Mouse (Mus musculus): ENCODE data around the gene Camta1. TPM values are rescaled to one million over a fixed set of nuclear protein-coding genes. Genes with fewer than 3 reads are reported as not detected.

Camta1 gene
- polyA plus RNA-seq, 1 experiment from 2014 or later = 122 TPM

GRCm38 (mm10) chr4:151288893-151289585, 572.6 kb downstream of the Camta1 start:
- Histone ChIP-seq H3K4me1 (peaks cover 11% of the 10 kb centered on the region), H3K9me3 (no peaks in the 10 kb centered on the region), H3K4me3 (no peak overlapping the region), H3K27ac (no peak overlapping the region), H3K27me3 (ENCODE audit: poor library complexity, severe bottlenecking) (peaks cover 11% of the 10 kb centered on the region; the same call in 1 of the 2 replicates), H3K36me3 (replicated peaks) (no peaks in the 10 kb centered on the region)
- 64% methylated on average over 6 of the region's 6 CpGs for WGBS
- DNase-seq (ENCODE audit: extremely low spot score, low spot score) = no peak

DNA sequence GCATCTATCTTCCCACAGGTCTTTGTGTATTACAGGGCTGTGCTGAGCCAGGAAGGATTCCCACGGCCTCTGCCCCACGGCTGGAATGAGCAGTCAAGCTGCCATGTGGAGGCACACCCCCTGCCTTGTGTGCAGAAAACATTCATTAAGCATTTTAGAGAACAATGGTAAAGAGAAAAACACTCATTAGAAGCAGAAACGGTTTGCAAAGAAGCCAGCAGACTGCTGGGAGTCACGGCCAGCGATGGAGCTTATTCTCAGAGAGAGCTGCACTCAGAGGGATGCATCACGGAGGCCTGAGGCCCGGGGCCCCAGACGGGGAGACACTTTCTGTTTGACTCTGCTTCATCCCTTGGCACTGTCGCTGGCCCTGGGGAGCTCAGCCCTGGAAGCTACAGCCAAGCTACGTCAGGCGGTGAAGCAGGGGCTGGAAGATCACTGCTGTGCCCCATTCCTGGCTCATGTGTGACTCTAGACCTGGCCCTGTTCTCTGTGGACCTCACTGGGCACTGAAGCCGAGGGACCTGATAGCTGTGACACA, 575.7 kb downstream of the Camta1 start:
- peaks cover 17% of the 10 kb centered on the region for H3K27me3 ChIP-seq (ENCODE audit: poor library complexity, severe bottlenecking)
- no peak overlapping the region for H3K4me3 ChIP-seq
- WGBS = 60% methylated on average over 12 of the region's 12 CpGs
- no peaks in the 10 kb centered on the region for H3K36me3 ChIP-seq (replicated peaks)
- no peaks in the 10 kb centered on the region for H3K9me3 ChIP-seq
- no peak overlapping the region for H3K27ac ChIP-seq
- DNase-seq (ENCODE audit: extremely low spot score, low spot score) = no peak
- H3K4me1 ChIP-seq = peaks cover 23% of the 10 kb centered on the region

GRCm38 (mm10) chr4:151285432-151285831, 576.2 kb downstream of the Camta1 start:
- peaks cover 23% of the 10 kb centered on the region for H3K4me1 ChIP-seq
- no peak overlapping the region for H3K4me3 ChIP-seq
- H3K27ac ChIP-seq = no peak overlapping the region
- DNase-seq (ENCODE audit: extremely low spot score, low spot score) = no peak
- H3K9me3 ChIP-seq = no peaks in the 10 kb centered on the region
- no peaks in the 10 kb centered on the region for H3K36me3 ChIP-seq (replicated peaks)
- peaks cover 17% of the 10 kb centered on the region for H3K27me3 ChIP-seq (ENCODE audit: poor library complexity, severe bottlenecking)
- WGBS = 68% methylated on average over 3 of the region's 3 CpGs

- Histone ChIP-seq H3K36me3 (replicated peaks) (no peaks in the 10 kb centered on the region), H3K4me3 (no peak overlapping the region), H3K27ac (no peak overlapping the region), H3K27me3 (ENCODE audit: poor library complexity, severe bottlenecking) (peaks cover 17% of the 10 kb centered on the region), H3K4me1 (peaks cover 23% of the 10 kb centered on the region), H3K9me3 (no peaks in the 10 kb centered on the region)
- DNase-seq (ENCODE audit: extremely low spot score, low spot score) = peak; percentile 65
- 39% methylated on average over 16 of the region's 16 CpGs for WGBS
Observed at GRCm38 (mm10) chr4:151283092-151283741, 578.5 kb downstream of the Camta1 start.

DNA sequence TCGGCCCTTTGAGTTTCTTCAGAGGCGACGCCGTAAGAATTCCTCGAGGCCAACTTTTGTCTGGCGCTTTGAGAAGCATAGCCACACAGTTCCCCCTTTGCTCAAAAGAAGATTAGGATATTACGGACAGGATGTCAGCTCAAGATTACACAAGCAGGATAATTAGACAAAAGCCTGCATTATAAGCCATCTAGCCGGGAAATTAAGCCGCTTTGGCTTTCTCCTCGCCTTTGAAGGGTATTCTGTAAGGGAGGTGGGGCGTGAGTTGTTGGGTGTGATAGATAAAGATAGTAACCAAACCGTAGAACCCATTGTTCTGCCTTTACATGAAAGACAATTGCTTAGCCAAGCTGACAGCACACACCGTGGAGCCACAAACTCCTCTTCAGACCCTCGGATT, 579.6 kb downstream of the Camta1 start:
- Histone ChIP-seq H3K36me3 (replicated peaks) (no peaks in the 10 kb centered on the region), H3K4me3 (no peak overlapping the region), H3K27ac (no peak overlapping the region), H3K4me1 (peaks cover 23% of the 10 kb centered on the region), H3K9me3 (no peaks in the 10 kb centered on the region), H3K27me3 (ENCODE audit: poor library complexity, severe bottlenecking) (peaks cover 10% of the 10 kb centered on the region)
- WGBS = 64% methylated on average over 14 of the region's 14 CpGs
- DNase-seq (ENCODE audit: extremely low spot score, low spot score) = no peak

DNA sequence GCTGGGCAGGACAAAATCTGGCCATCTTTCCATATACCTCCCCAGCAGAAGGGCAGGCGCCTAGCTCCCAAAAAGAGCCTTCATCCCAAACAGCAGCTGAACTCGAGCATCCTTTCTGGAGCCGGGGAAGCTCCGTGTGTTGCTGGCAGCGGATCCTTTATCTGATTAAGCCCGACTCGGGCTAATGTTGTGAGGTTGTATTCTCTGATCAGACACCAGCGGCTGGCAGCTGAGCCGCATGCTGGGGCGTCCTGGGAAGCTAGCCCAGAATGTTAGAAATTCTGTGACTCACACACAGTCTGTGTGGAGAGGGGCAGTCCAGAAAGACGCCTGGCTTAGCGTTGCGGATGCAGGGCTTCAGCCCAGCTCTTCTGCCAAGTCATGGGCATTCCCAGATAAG, 586.4 kb downstream of the Camta1 start:
- Histone ChIP-seq H3K27me3 (ENCODE audit: poor library complexity, severe bottlenecking) (no peaks in the 10 kb centered on the region), H3K27ac (no peak overlapping the region), H3K9me3 (no peaks in the 10 kb centered on the region), H3K4me3 (no peak overlapping the region), H3K36me3 (replicated peaks) (no peaks in the 10 kb centered on the region), H3K4me1 (0 out of 2 replicates have a peak, but pooled peaks cover 4% of the 10 kb centered on the region)
- 72% methylated on average over 13 of the region's 13 CpGs for WGBS
- no peak for DNase-seq (ENCODE audit: extremely low spot score, low spot score)

DNA sequence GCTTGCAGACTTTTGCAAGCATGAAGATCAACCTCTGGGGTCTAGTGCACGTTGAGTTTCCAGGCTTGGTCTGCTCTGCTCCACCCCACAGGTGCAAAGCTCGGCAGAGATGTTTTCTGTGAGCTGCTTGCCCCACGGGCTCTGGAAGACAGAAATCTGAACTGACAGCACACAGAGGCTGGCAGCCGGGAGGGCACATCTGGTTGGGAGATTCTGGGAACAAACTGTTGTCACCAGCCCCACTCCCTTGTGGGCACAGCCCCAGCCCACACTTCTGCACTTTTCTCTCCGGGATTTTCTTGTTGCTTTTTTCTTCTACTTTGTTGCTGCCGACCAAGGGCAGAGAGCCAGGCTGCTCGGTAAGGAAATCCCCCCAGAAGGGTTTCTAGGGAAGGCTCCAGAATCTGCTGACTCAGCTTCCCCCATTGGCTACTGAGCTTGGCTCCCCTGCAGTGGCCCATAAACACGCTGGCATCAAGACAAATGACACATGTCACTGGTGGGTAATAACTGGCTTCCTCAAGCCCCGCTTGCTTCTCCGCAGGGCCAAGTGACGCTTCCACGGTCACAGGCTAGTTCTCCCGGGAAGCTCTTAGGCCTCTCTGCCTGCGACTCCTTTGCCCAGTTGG, 597.8 kb downstream of the Camta1 start:
- Histone ChIP-seq H3K36me3 (replicated peaks) (no peaks in the 10 kb centered on the region), H3K27me3 (ENCODE audit: poor library complexity, severe bottlenecking) (0 out of 2 replicates have a peak, but pooled peaks cover 3% of the 10 kb centered on the region), H3K9me3 (no peaks in the 10 kb centered on the region), H3K4me3 (no peak overlapping the region), H3K27ac (no peak overlapping the region), H3K4me1 (peaks cover 20% of the 10 kb centered on the region)
- no peak for DNase-seq (ENCODE audit: extremely low spot score, low spot score)
- WGBS = 73% methylated on average over 14 of the region's 14 CpGs

DNA sequence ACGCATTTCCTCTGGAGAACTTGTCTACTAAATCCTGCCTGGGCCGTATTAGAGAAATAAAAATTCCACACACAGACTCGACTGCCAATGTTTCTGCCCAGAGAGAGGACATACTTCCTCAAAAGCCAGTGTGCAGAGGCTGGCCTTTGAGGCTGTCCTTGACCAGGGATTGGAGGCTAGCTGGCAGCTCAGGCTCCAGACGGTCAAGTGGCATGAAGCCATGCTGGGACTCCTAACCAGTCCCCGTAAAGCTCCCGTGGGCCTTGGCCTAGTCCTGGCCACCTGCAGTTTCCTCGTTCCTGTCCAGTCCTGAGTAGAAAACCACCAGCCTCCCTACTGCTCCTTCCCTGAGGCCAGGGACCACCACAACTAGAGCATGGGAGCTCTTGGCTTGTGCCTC, 598.6 kb downstream of the Camta1 start:
- 85% methylated on average over 7 of the region's 7 CpGs for WGBS

GRCm38 (mm10) chr4:151256622-151257021, 605.1 kb downstream of the Camta1 start:
- Histone ChIP-seq H3K36me3 (replicated peaks) (no peaks in the 10 kb centered on the region), H3K4me3 (no peak overlapping the region), H3K27me3 (ENCODE audit: poor library complexity, severe bottlenecking) (0 out of 2 replicates have a peak, but pooled peaks cover 3% of the 10 kb centered on the region), H3K4me1 (peaks cover 9% of the 10 kb centered on the region), H3K27ac (no peak overlapping the region), H3K9me3 (no peaks in the 10 kb centered on the region)
- DNase-seq (ENCODE audit: extremely low spot score, low spot score) = no peak
- 76% methylated on average over 4 of the region's 4 CpGs for WGBS

More for the DNA sequence above, 598.6 kb downstream of the Camta1 start:
- H3K36me3 ChIP-seq (replicated peaks) = no peaks in the 10 kb centered on the region
- peaks cover 20% of the 10 kb centered on the region for H3K4me1 ChIP-seq
- 0 out of 2 replicates have a peak, but pooled peaks cover 3% of the 10 kb centered on the region for H3K27me3 ChIP-seq (ENCODE audit: poor library complexity, severe bottlenecking)
- H3K4me3 ChIP-seq = no peak overlapping the region
- DNase-seq (ENCODE audit: extremely low spot score, low spot score) = no peak
- H3K27ac ChIP-seq = no peak overlapping the region
- no peaks in the 10 kb centered on the region for H3K9me3 ChIP-seq

GRCm38 (mm10) chr4:151250824-151251223, 610.9 kb downstream of the Camta1 start:
- Histone ChIP-seq H3K36me3 (replicated peaks) (no peaks in the 10 kb centered on the region), H3K27me3 (ENCODE audit: poor library complexity, severe bottlenecking) (no peaks in the 10 kb centered on the region), H3K4me1 (no peaks in the 10 kb centered on the region), H3K27ac (no peak overlapping the region), H3K9me3 (no peaks in the 10 kb centered on the region), H3K4me3 (no peak overlapping the region)
- WGBS = 96% methylated on average over 6 of the region's 6 CpGs
- DNase-seq (ENCODE audit: extremely low spot score, low spot score) = no peak

GRCm38 (mm10) chr4:151245068-151245797, 616.4 kb downstream of the Camta1 start:
- Histone ChIP-seq H3K36me3 (replicated peaks) (no peaks in the 10 kb centered on the region), H3K4me1 (peaks cover 17% of the 10 kb centered on the region), H3K4me3 (no peak overlapping the region), H3K27ac (no peak overlapping the region), H3K9me3 (peaks cover 4% of the 10 kb centered on the region; the same call in 1 of the 2 replicates), H3K27me3 (ENCODE audit: poor library complexity, severe bottlenecking) (peaks cover 3% of the 10 kb centered on the region; the same call in 1 of the 2 replicates)
- no peak for DNase-seq (ENCODE audit: extremely low spot score, low spot score)
- WGBS = 72% methylated on average over 7 of the region's 7 CpGs

DNA sequence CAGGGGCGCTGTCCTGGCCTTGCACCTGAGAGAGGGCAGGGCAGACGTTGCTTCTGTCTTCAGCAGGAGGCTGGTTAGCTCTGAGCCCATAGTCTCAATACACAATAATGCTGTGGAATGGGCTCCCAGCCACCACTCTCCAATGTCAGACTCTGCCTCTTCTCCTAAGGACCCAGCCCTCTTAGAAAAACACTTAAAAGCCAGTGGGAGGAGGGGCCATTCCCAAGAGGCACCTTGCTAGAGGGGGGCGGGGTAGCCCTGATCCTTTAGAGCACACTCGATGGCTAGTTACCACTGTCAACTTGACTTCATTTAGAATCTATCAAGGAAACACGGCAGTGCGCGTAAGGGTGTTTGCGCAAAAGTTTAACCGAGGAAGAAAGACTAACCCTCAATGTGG, 618.2 kb downstream of the Camta1 start:
- H3K36me3 ChIP-seq (replicated peaks) = no peaks in the 10 kb centered on the region
- H3K9me3 ChIP-seq = peaks cover 10% of the 10 kb centered on the region; the same call in 1 of the 2 replicates
- H3K27me3 ChIP-seq (ENCODE audit: poor library complexity, severe bottlenecking) = peaks cover 3% of the 10 kb centered on the region; the same call in 1 of the 2 replicates
- H3K4me1 ChIP-seq = peaks cover 17% of the 10 kb centered on the region
- WGBS = 68% methylated on average over 9 of the region's 9 CpGs
- DNase-seq (ENCODE audit: extremely low spot score, low spot score) = no peak
- no peak overlapping the region for H3K27ac ChIP-seq
- H3K4me3 ChIP-seq = no peak overlapping the region
